Mouse (Mus musculus): ENCODE results near the gene Ap4b1.

DNA sequence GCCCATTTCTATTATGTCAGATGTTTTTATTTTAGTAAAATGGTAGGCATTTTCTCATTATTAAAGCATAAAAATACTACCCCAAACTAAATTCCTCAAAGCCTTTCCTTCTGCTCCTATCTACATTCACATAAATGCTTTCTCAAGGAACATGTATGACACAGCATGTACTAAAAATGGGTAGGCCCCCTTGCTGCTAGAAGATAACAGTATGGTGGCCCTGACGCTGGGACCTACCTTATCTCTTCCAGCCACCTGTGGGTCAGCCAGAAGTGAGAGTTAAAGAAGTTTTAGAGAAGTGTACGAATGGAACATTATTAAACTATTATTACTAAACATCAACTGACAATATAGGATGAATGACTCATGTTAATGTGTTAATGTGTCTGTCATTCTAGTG, 9.8 kb upstream of the Ap4b1 start:
- no peak for TF ChIP-seq POLR2A (IDR thresholded peaks at IDR 0.05; ENCODE audit: insufficient read length, low read depth)
- no peak for TF ChIP-seq REST (IDR thresholded peaks at IDR 0.05; ENCODE audit: insufficient read depth, insufficient read length)
- no peak for TF ChIP-seq MYOD1 (IDR thresholded peaks at IDR 0.05; ENCODE audit: control insufficient read depth in 1 of 3, insufficient read length in 2 of 3, low read depth in 2 of 3)
- TF ChIP-seq TCF12 (IDR thresholded peaks at IDR 0.05; ENCODE audit: insufficient read depth, poor library complexity, severe bottlenecking) = no peak
- no peak for TF ChIP-seq MAX (IDR thresholded peaks at IDR 0.05; ENCODE audit: low read depth)
- no peak for TF ChIP-seq USF1 (IDR thresholded peaks at IDR 0.05; ENCODE audit: low read depth)
- no peak for TF ChIP-seq SRF (IDR thresholded peaks at IDR 0.05; ENCODE audit: control insufficient read depth, insufficient read length, low read depth)
- TF ChIP-seq MYOG (IDR thresholded peaks at IDR 0.05; ENCODE audit: control insufficient read depth in 1 of 3, insufficient read depth in 1 of 3, insufficient read length in 2 of 3, low read depth in 2 of 3) = no peak
- TF ChIP-seq TCF3 (IDR thresholded peaks at IDR 0.05; ENCODE audit: insufficient read length, low read depth) = no peak
- TF ChIP-seq POLR2AphosphoS2 (IDR thresholded peaks at IDR 0.05; ENCODE audit: insufficient read length, low read depth) = no peak
- TF ChIP-seq CEBPB (IDR thresholded peaks at IDR 0.05; ENCODE audit: insufficient read depth, poor library complexity, severe bottlenecking) = no peak

All from myocyte (in vitro differentiated cells).